Mouse (Mus musculus): ENCODE results near the gene E130114P18Rik. TPM values are rescaled to one million over a fixed set of nuclear protein-coding genes. Genes with fewer than 3 reads are reported as not detected.

The E130114P18Rik gene
- 12.9 and 15.2 TPM in 2 replicates for total RNA-seq (2014; rRNA removed)
- 19.3 and 20.7 TPM in 2 replicates for polyA plus RNA-seq (2015; fragmentation: Nextera tagmentation; extraction: Ambion mirVana)

- Histone ChIP-seq H3K4me2 (ENCODE audit: low read depth) (peak within 1 kb of the TSS; percentile 82), H3K4me1 (ENCODE audit: insufficient read depth) (0 out of 2 replicates have a peak, but pooled peaks cover 10% of the 10 kb centered on the region), H3K9me3 (ENCODE audit: low read length) (no peaks in the 10 kb centered on the region), H3K9ac (peak within 1 kb of the TSS; percentile 82), H3K27me3 (ENCODE audit: insufficient read depth, low read length) (no peaks in the 10 kb centered on the region; the same call in 1 of the 2 replicates), H3K4me3 (ENCODE audit: low read depth, low read length) (peak within 1 kb of the TSS; percentile 78), H3K27ac (ENCODE audit: low read depth, low read length) (peak within 1 kb of the TSS; percentile 87), H3K36me3 (ENCODE audit: insufficient read depth) (no peaks in the 10 kb centered on the region)
- ATAC-seq (peak; percentile 57), DNase-seq (peak; percentile 67)
- no peak for TF ChIP-seq CTCF (IDR thresholded peaks at IDR 0.05; ENCODE audit: low read depth)
- WGBS: under 1% methylated on average over 37 of the region's 37 CpGs
Measured at GRCm38 (mm10) chr4:97777706-97778176, at the start of gene E130114P18Rik. Gene E130114P18Rik, minus strand, starts transcription at chr4:97778078.

- ATAC-seq: no peak
Measured at GRCm38 (mm10) chr4:97827115-97827514, 49.2 kb upstream of the E130114P18Rik start.

GRCm38 (mm10) chr4:97825841-97826240, 48.0 kb upstream of the E130114P18Rik start:
- no peaks in the 10 kb centered on the region for H3K27me3 ChIP-seq (ENCODE audit: insufficient read depth, low read length)
- no peak overlapping the region for H3K27ac ChIP-seq (ENCODE audit: low read depth, low read length)
- no peak overlapping the region for H3K4me3 ChIP-seq (ENCODE audit: low read depth, low read length)
- no peak for DNase-seq
- H3K36me3 ChIP-seq (ENCODE audit: insufficient read depth): no peaks in the 10 kb centered on the region
- no peak overlapping the region for H3K4me2 ChIP-seq (ENCODE audit: low read depth)
- no peak for ATAC-seq
- WGBS: 46% methylated on average over 4 of the region's 4 CpGs
- no peaks in the 10 kb centered on the region for H3K9me3 ChIP-seq (ENCODE audit: low read length)
- no peak overlapping the region for H3K9ac ChIP-seq
- no peaks in the 10 kb centered on the region for H3K4me1 ChIP-seq (ENCODE audit: insufficient read depth)
- no peak for TF ChIP-seq CTCF (IDR thresholded peaks at IDR 0.05; ENCODE audit: low read depth)

More at GRCm38 (mm10) chr4:97827115-97827514, 49.2 kb upstream of the E130114P18Rik start:
- H3K36me3 ChIP-seq (ENCODE audit: insufficient read depth): no peaks in the 10 kb centered on the region
- H3K9ac ChIP-seq: no peak overlapping the region
- H3K27ac ChIP-seq (ENCODE audit: low read depth, low read length): no peak overlapping the region
- no peak for DNase-seq
- no peaks in the 10 kb centered on the region for H3K9me3 ChIP-seq (ENCODE audit: low read length)
- TF ChIP-seq CTCF (IDR thresholded peaks at IDR 0.05; ENCODE audit: low read depth): no peak
- H3K27me3 ChIP-seq (ENCODE audit: insufficient read depth, low read length): no peaks in the 10 kb centered on the region
- no peak overlapping the region for H3K4me2 ChIP-seq (ENCODE audit: low read depth)
- H3K4me3 ChIP-seq (ENCODE audit: low read depth, low read length): no peak overlapping the region
- WGBS: 27% methylated on average over 6 of the region's 6 CpGs
- H3K4me1 ChIP-seq (ENCODE audit: insufficient read depth): no peaks in the 10 kb centered on the region; the same call in 1 of the 2 replicates

DNA sequence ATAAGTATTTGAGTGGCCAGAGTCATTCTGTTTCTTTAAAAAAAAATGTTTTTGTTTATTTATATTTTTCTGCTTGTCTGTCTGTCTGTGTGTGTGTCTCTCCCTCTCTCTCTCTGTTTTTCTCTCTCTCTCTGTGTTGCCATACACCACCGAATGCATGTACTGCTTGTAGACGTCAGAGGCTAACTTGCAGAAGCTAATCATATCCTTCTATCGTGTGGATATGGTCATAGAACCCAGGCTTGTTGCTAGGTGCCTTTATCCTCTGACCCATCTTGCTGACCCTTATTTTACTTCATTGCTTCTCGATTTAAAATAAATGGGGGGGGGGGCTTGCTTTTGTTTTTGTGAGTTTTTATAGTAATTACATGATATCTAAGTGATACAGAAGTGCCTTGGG, 47.6 kb upstream of the E130114P18Rik start:
- Histone ChIP-seq H3K27ac (ENCODE audit: low read depth, low read length) (no peak overlapping the region), H3K27me3 (ENCODE audit: insufficient read depth, low read length) (no peaks in the 10 kb centered on the region), H3K36me3 (ENCODE audit: insufficient read depth) (no peaks in the 10 kb centered on the region), H3K4me2 (ENCODE audit: low read depth) (no peak overlapping the region), H3K4me1 (ENCODE audit: insufficient read depth) (no peaks in the 10 kb centered on the region), H3K9me3 (ENCODE audit: low read length) (no peaks in the 10 kb centered on the region), H3K9ac (no peak overlapping the region), H3K4me3 (ENCODE audit: low read depth, low read length) (no peak overlapping the region)
- no peak for TF ChIP-seq CTCF (IDR thresholded peaks at IDR 0.05; ENCODE audit: low read depth)
- WGBS: 44% methylated on average over 4 of the region's 4 CpGs
- DNase-seq (no peak), ATAC-seq (no peak)

DNA sequence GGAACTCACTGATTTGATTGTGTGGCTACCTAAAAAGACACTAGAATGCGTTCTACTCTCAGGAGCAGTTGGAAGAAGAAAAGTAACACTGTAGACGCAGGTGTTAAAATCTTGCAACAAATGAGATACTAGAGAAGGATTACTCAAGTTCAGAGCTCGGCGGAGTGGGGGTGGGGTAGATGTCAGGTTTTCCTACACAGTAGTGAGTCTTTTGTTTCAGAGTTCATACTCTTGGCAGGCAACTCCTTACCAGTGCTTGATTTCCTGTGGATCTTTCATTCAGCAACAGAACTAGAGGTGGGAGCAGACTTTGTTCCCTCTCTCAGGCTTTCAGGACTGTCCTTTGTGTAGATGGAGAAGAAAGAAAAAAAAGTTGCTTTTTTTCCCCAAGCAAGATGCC, 46.6 kb upstream of the E130114P18Rik start:
- no peak for DNase-seq
- WGBS: 28% methylated on average over 4 of the region's 4 CpGs

GRCm38 (mm10) chr4:97823512-97823911, 45.6 kb upstream of the E130114P18Rik start:
- Histone ChIP-seq H3K4me1 (ENCODE audit: insufficient read depth) (no peaks in the 10 kb centered on the region), H3K27ac (ENCODE audit: low read depth, low read length) (no peak overlapping the region), H3K4me2 (ENCODE audit: low read depth) (no peak overlapping the region), H3K4me3 (ENCODE audit: low read depth, low read length) (no peak overlapping the region), H3K27me3 (ENCODE audit: insufficient read depth, low read length) (no peaks in the 10 kb centered on the region), H3K36me3 (ENCODE audit: insufficient read depth) (no peaks in the 10 kb centered on the region), H3K9ac (no peak overlapping the region), H3K9me3 (ENCODE audit: low read length) (no peaks in the 10 kb centered on the region)
- ATAC-seq (no peak), DNase-seq (no peak)
- 66% methylated on average over 6 of the region's 6 CpGs for WGBS
- TF ChIP-seq CTCF (IDR thresholded peaks at IDR 0.05; ENCODE audit: low read depth): no peak

More for the DNA sequence above, 46.6 kb upstream of the E130114P18Rik start:
- peak; percentile 40; the same call in 1 of the 2 replicates for ATAC-seq
- no peak for TF ChIP-seq CTCF (IDR thresholded peaks at IDR 0.05; ENCODE audit: low read depth)
- Histone ChIP-seq H3K4me3 (ENCODE audit: low read depth, low read length) (no peak overlapping the region), H3K9me3 (ENCODE audit: low read length) (no peaks in the 10 kb centered on the region), H3K27me3 (ENCODE audit: insufficient read depth, low read length) (no peaks in the 10 kb centered on the region), H3K4me1 (ENCODE audit: insufficient read depth) (no peaks in the 10 kb centered on the region), H3K4me2 (ENCODE audit: low read depth) (no peak overlapping the region), H3K27ac (ENCODE audit: low read depth, low read length) (no peak overlapping the region), H3K36me3 (ENCODE audit: insufficient read depth) (no peaks in the 10 kb centered on the region), H3K9ac (no peak overlapping the region)

DNA sequence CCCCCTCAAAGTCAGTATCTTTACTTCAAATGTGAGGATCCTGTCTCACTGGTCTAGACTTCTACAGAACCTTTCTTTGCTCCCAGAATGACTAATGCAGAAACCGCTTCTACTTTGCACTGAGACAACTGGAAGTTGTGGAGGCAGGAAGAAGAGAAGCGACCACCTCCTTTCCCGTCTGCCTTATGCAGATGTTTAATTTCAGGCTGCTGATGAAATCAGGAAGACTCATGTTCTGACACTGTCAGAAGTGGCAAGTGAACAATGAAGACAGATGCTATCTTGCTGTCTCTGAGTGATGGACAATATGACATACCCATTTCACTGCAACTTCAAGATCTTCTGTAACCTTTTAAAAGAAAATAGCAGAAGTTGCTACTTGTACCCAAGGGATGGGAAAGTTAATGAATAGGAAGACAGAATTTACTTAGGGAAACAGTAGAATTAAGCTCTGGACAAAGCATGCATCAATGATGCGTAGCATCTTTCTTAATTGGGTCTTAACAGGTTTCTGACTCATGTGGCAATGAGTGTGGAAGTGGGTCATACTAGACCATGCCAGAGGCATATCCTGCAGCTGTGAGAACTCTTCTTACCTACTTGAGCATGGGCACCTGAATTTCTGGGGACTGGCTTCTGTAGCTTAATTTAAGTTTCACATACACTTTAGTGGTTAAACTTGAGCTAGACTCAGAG, 43.8 kb upstream of the E130114P18Rik start:
- ATAC-seq (no peak), DNase-seq (no peak)
- Histone ChIP-seq H3K4me1 (ENCODE audit: insufficient read depth) (peaks cover 4% of the 10 kb centered on the region; the same call in 1 of the 2 replicates), H3K27me3 (ENCODE audit: insufficient read depth, low read length) (no peaks in the 10 kb centered on the region), H3K4me2 (ENCODE audit: low read depth) (no peak overlapping the region), H3K4me3 (ENCODE audit: low read depth, low read length) (no peak overlapping the region), H3K9ac (no peak overlapping the region), H3K36me3 (ENCODE audit: insufficient read depth) (no peaks in the 10 kb centered on the region), H3K27ac (ENCODE audit: low read depth, low read length) (no peak overlapping the region), H3K9me3 (ENCODE audit: low read length) (no peaks in the 10 kb centered on the region)
- TF ChIP-seq CTCF (IDR thresholded peaks at IDR 0.05; ENCODE audit: low read depth): no peak
- WGBS: 89% methylated on average over 4 of the region's 4 CpGs

Measured in forebrain, postnatal 0 days (tissue).